Mouse (Mus musculus): Measurements from ENCODE around the gene Znrf2.
"Not testable (repeated sequence)": the region's sequence is repeated elsewhere in the genome, so short reads cannot be mapped to it uniquely, and the experiment has no call there.

Gene Znrf2

DNA sequence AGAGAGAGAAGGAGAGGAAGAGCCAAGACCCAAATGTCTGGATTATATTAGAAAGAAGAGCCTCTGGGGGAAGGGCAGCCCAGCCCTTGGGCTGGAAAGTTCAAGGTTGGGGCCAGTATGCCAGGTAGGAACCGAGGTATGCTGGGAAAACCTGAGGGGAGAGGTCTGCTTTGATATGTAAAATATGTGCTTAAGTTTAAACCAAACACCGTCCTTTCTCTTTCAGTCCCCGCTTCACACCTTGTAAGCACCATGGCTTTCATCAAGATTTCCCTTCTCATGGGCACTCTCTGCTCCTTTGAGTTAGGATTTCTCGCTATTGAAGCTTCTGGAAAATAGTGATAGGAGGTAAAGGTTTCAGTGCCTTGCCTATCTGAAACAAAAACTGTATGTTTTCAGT lies 38.1 kb downstream of the Znrf2 start:
- no peak for DNase-seq

DNA sequence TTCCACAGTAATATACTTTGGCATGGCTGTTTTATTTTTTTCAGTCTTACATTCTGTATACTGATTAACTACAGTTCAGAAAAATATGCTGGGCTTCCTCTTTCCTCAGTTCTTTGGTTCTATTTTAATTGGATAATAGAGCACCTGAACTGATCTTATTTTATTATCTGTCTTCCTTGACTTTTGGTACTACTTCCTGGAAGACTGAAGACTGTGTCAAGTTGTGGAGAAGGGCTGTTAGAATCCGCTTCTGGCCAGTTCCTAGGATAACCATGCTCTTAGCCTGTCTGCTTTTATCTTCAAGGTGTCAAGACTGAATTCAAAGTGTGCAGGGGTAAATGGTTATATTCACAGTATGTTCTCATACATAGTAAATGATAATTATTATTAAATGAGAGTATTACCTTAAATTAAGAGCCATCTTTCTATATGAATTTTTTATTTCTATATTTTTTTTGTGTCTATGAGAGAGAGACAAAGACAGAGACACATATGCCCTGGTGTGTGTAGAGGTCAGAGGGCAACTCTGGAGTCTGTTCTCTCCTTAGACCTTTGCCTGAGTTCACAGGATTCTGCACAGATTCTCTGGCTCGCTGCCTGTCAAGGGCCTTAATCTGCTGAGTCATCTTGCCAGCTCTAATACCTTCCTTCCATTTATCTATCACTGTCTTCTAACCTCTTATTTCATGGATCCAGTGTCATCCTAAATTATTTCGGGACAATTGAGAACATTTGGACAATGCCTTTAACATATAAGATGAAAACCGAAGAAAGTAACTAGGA lies 39.3 kb downstream of the Znrf2 start:
- DNase-seq = no peak

DNA sequence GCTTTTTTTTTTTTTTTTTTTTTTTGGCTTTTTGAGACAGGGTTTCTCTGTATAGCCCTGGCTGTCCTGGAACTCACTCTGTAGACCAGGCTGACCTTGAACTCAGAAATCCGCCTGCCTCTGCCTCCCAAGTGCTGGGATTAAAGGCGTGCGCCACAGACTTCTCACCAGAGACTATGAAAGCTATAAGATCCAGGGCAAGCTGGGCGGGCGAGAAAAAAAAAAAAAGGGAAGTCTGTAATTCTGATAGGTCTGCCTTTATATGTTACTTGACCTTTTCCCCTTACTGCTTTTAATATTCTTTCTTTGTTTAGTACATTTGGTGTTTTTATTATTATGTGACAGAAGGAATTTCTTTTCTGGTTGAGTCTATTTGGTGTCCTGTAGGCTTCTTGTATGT lies 42.4 kb downstream of the Znrf2 start:
- not testable (repeated sequence) for DNase-seq

GRCm38 (mm10) chr6:54860180-54860579 lies 43.5 kb downstream of the Znrf2 start:
- DNase-seq = no peak

DNA sequence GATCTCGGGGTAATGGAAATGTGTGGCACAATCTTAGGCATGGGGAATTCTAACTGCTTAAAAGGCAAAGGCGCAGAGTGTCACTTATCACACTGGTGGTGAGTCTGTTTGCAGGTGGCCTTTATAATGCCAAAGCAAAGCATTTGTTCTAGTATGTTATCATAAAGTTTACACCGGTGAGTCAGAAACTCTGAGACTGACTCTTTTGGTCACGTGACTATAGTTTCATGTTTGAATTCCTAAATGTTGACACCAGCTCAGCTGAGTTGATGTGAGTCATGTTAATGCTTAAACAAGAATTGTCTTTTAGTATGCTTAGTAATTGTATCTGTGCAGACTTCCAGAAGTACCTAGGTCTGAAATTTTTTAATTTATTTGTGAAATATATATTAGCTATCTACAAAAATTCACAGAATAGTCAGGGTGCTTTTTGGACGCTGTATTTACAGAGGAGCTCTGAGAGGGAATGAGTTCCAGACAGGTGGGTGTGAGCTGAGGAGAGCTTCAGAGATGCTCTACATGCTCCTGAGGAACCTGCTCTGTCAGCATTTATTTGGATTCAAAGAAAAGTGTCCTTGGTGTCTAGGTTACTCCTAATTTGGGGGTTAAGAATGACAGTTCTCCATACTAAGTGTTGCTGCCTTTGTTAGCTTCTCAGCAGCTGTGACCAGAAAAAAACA lies 50.2 kb downstream of the Znrf2 start:
- no peak for DNase-seq

DNA sequence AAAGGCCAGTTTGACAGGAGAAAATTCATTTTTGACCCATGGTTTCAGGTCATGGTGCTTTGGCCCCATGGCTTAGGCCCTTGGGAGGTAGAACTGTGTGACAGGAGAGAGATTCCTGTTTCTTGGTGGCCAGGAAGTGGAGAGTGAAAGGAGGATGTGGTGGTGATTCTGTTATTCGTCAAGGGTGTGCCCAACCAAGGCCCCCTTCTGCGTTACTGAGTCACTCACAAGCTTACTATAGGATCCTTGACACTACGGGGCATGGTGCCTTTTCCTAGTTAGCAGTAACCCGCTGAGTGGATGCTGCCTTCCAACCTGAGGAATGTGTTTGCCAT lies 50.7 kb downstream of the Znrf2 start:
- DNase-seq = peak; percentile 11 to 16

DNA sequence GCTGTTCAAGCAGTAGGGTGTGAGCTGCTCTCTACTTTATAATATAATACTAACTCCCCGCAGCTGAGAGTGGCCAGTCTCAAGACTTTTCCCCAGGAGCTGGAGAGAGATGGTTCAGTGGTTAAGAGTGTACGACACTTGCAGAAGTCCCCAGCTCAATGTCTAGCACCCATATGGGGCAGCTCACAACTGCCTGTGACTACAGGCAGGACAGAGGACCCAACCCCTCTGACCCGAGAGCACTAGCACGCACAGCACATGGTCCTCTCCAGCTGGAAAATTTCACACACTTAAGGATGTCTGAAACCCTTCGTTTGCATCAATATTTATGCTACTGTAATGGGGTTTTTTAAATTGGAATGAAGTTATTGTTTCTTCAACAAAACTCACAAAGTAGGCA lies 56.3 kb downstream of the Znrf2 start:
- DNase-seq = no peak

DNA sequence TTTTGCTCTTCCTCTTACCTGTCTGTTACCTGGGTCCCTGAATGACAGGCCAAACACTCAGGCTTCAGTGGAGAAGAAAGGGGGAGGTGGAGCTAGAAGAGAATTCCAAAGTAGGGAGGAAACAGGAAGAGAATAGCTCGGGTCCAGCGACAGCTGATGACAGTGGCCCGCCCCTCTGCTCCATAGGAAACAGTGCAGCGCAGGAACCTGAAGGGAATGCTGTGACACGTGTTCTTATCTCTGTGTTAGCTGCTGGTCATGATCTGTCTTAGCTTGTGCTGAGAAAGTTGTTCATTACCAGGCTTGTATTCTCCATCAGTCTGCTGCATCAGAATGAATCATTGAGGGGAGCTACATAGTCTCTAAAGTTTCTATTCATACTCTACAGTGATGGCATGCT lies 60.1 kb downstream of the Znrf2 start:
- no peak for DNase-seq

DNA sequence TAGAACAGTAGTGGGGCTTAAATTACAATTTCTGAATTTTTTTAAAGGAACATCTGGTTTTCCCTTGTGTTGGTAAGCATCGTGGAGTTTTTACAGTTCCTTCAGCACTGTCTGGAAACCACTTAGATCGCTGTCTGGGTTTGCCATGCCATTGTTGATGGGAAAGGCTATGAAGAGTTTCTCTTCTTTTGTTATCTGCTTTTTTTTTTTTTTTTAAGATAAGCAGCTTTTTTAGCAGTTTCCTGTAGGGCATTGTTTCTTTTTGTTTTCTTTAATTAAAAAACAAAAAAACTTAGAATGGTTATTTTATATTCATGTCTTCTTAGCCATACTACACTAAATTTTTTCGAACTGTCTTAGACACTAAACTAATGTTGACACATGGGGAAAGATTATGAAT lies 60.9 kb downstream of the Znrf2 start:
- DNase-seq = no peak

GRCm38 (mm10) chr6:54878546-54878945 lies 61.8 kb downstream of the Znrf2 start:
- no peak for DNase-seq

- DNase-seq = no peak
These were observed 63.4 kb downstream of the Znrf2 start for GRCm38 (mm10) chr6:54880086-54880485.

DNA sequence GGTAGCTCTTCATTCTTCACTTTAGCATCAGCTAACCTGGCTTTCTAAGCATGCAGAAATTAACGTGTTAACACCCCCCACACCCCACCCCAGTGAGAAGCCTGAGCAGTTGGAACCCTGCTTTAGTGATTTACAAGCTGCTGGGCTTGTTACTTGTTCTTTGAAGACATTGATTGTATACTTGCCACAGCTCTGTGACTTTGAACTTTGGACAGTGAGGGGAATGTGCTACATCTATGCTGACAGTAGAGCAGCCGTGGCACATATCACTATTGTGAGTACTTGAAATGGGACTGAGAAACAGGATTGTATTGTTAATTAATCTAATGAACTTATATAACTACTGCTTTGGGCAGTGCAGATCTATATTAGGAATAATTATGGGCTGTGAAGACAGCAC lies 66.7 kb downstream of the Znrf2 start:
- no peak for DNase-seq

- no peak for DNase-seq
These were observed 69.5 kb downstream of the Znrf2 start for GRCm38 (mm10) chr6:54886195-54886594.

GRCm38 (mm10) chr6:54890221-54890620 lies 73.5 kb downstream of the Znrf2 start:
- DNase-seq = no peak

DNA sequence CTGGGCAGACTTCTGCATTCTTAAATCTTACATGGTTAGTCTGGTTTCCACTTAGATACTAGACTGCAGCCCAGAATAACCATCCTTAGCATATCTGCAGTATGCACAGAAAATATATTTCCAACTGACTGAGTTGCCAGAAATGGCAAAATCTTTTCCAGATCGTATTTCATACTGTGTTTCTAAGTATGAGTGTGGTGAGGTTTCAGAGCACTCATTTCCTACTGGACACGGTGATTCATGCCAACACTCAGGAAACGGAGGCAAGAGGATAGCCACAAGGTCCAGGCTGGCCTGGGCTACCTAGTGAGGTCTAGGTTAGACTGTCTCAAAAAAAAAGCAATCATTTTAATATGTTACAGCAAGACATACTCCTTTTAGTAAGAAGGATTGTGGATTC lies 74.7 kb downstream of the Znrf2 start:
- no peak for DNase-seq

DNA sequence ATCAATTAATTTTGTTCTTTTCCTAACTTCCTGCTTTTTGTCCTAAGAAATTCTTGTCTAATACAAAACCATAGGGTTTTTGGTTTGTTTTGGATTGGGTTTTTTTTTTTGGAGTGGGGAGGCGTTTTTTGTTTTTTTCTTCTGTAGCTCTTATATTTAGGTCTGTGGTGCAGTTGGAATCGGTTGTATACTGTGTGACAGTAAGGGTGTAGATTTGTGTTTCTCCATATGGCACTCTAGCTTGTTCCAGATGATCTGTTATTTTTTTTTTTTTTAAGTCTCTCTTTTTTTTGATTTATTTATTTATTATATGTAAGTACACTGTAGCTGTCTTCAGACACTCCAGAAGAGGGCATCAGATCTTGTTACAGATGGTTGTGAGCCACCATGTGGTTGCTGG lies 83.5 kb downstream of the Znrf2 start:
- DNase-seq = no peak

GRCm38 (mm10) chr6:54902547-54902946 lies 85.8 kb downstream of the Znrf2 start:
- DNase-seq = no peak

DNA sequence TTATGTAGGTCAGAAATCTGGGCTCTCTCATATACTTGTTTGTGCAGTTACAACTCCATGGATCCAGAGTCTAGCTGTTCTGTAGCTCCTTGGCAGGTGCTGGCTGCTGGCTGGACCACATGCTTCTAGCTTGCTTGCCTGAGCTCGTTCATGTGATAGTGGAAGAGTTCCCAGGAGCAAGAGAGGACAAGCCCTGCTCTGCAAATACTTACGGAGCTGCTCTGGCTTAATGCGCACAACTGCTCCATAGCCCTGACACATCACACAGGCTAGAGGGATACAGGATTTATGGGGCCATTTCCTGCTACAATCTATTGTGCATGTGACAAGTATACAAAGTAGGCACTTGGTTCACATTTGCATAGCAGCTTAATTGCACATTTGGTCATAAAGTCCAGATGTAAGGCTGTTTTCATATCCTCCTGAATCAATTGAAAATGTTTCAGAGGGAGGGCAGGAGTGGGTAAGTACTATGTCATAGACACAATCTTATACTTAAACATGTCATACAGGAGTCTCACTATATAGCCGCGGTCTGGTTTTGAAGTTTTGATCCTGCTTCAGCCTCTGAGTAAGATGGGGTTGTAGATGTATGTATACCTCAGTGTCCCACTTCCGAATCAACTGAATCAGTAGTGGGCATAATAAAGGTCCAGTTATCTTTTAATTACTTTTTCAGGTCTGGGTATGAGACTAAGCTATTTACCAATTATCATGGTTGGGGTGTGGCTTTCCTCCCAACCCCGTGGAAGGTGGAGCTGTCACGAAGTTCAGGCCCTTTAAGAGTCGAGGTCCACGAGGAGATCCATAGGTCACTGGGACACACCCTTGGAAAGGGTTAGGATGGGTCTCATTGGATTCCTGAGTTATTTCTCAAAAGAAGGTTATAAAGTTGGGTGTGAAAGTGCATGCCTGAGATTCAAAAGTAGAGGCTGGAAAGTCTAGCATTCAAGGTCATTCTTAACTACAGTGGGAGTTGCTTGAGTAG lies 89.6 kb downstream of the Znrf2 start:
- no peak for DNase-seq

- no peak for DNase-seq
These were observed 98.3 kb downstream of the Znrf2 start for GRCm38 (mm10) chr6:54914977-54915376.

- DNase-seq = no peak
These were observed 99.4 kb downstream of the Znrf2 start for GRCm38 (mm10) chr6:54916163-54916562.

GRCm38 (mm10) chr6:54916941-54917340 lies 100.2 kb downstream of the Znrf2 start:
- no peak for DNase-seq

DNA sequence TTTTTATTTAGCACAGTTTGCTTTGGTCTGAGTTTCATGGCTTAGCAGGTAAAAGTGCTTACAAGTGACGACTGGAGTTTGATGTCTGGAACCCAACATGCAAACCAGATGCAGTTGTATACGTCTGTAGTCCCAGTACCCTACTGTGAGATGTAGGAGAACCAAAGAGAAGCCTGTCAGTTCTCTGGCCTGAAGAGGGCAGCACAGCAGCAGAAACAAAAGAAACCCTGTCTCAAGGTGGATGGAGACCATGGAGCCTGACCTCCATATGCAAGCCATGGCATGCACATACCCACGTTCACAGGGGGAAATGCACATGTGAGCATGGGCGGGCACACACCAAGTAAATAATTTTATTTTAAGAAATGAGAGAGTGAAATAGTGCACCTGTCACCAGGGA lies 100.8 kb downstream of the Znrf2 start:
- peak; percentile 59 to 63 for DNase-seq

DNA sequence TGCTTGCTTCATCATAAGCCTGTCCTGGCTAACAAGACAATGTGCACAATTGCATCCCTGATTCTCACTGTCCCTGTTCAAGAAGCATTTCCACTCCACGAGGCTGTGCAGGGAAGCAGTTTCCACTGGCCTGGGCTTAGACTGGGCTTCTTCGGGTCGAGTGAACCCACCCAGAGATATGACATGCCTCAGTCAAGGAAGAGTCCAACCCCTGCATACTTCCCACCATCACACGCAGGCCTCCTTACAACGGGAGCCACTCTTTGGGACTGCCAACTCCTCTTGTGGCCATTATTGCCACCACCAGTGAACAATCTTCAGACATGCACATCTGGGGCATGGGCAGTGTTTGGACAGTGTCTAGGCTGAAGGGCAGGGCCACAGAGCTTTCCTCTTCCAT lies 101.8 kb downstream of the Znrf2 start:
- DNase-seq = no peak

DNA sequence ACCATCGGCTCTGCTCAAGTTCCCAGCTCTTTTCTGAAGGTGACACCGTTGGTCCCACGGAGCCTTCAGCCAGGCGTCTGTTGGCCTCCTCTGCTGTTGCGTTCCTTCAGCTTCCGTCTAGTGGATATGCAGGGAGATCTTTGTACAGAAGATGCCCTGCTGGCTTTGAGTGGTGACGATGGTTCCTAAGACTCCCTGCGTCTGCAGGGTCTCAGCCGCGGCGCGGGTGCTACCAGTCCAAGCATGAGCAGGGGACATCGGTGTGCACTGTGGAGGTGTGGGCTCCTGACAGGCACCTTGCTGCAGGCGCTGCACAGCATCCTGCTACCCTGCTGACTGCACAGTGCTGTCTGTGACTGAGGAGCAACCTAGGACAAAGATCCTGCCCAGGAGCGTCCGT lies 107.8 kb downstream of the Znrf2 start:
- DNase-seq = no peak
